Mouse (Mus musculus): ENCODE results near the gene Dock9. TPM values are rescaled to one million over a fixed set of nuclear protein-coding genes. Genes with fewer than 3 reads are reported as not detected.

Dock9 gene
- 13.7 TPM for polyA plus RNA-seq (2021)

- H3K27me3 ChIP-seq = no peaks in the 10 kb centered on the region
- in situ Hi-C loops (cut with MboI; ENCODE audit: low pct_unique_long_range_greater_than_20kb) = no loop called here
- DNase-seq (ENCODE audit: low read depth, low spot score) (peak; percentile 34), ATAC-seq (peak; percentile 83)
- no peak for TF ChIP-seq CTCF (IDR thresholded peaks at IDR 0.05)
- POLR2A ChIA-PET = no interaction called here
- CTCF ChIA-PET = interaction anchor here (1.3 to 1.7 kb wide), 2 partner anchors 11 to 26 kb away, joined by 4 to 7 read pairs; no protein-coding TSS in a partner anchor
Observed at GRCm38 (mm10) chr14:121797457-121798410, at the start of gene Dock9. TSS of gene Dock9 (minus strand) at chr14:121797837.

DNA sequence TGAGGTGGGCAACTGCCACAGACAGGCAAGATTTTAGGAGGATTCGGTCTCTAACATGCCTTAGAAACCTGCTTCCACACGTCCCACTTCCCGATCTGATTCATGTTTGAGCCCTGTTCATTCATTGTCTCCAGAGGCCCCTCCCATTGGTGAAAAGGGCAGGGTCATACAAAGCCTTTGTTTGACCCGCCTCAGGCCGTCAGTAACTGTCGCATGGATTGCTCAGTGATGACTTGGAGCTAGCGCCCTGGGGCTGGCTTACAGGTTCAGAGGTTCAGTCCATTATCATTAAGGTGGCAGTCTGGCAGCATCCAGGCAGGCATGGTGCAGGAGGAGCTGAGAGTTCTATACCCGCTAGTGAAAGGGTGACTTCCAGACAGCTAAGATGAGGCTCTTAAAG is 46.8 kb upstream of the Dock9 start:
- no peak for TF ChIP-seq CTCF (IDR thresholded peaks at IDR 0.05)
- in situ Hi-C loops (cut with MboI; ENCODE audit: low pct_unique_long_range_greater_than_20kb) = no loop called here
- peaks cover 4% of the 10 kb centered on the region for H3K27me3 ChIP-seq
- CTCF ChIA-PET = no interaction called here
- POLR2A ChIA-PET = no interaction called here
- DNase-seq (ENCODE audit: low read depth, low spot score) = no peak
- ATAC-seq = no peak

DNA sequence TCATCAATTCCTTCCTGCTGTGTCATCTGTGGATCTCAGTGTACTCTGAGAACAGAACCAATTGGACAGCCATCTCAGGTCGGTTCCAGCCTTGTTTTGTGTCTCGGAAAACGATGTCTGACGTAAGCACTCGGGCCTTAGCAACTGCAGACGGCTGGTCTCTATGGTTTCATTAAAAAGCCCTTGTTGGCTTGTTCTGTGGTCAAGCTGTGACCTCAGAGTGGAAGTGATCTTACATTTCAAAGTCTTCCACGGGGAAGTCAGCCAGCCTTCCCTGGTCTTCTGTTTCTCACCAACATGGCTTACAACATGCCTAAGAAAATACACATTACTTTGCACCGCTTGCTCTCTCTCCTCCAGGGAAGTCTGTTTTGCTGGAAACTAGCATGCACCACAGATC is 42.6 kb upstream of the Dock9 start:
- ATAC-seq = no peak
- ChIA-PET CTCF (no interaction called here), POLR2A (no interaction called here)
- no peak for DNase-seq (ENCODE audit: low read depth, low spot score)
- TF ChIP-seq CTCF (IDR thresholded peaks at IDR 0.05) = no peak
- no peaks in the 10 kb centered on the region for H3K27me3 ChIP-seq
- in situ Hi-C loops (cut with MboI; ENCODE audit: low pct_unique_long_range_greater_than_20kb) = no loop called here

- POLR2A ChIA-PET = no interaction called here
- in situ Hi-C loops (cut with MboI; ENCODE audit: low pct_unique_long_range_greater_than_20kb) = no loop called here
- no peak for TF ChIP-seq CTCF (IDR thresholded peaks at IDR 0.05)
- DNase-seq (ENCODE audit: low read depth, low spot score) = no peak
- ATAC-seq = no peak
- no peaks in the 10 kb centered on the region for H3K27me3 ChIP-seq
- CTCF ChIA-PET = interaction anchor here (0.8 kb wide), 1 partner anchor 21 kb away, joined by 3 read pairs; no protein-coding TSS in a partner anchor
Observed at GRCm38 (mm10) chr14:121838161-121838560, 40.5 kb upstream of the Dock9 start.

GRCm38 (mm10) chr14:121833001-121833520 is 35.4 kb upstream of the Dock9 start:
- DNase-seq (ENCODE audit: low read depth, low spot score) (no peak), ATAC-seq (no peak)
- POLR2A ChIA-PET = no interaction called here
- CTCF ChIA-PET = no interaction called here
- no peaks in the 10 kb centered on the region for H3K27me3 ChIP-seq
- no peak for TF ChIP-seq CTCF (IDR thresholded peaks at IDR 0.05)
- in situ Hi-C loops (cut with MboI; ENCODE audit: low pct_unique_long_range_greater_than_20kb) = no loop called here

GRCm38 (mm10) chr14:121829816-121830442 is 32.3 kb upstream of the Dock9 start:
- in situ Hi-C loops (cut with MboI; ENCODE audit: low pct_unique_long_range_greater_than_20kb) = no loop called here
- ChIA-PET CTCF (interaction anchor here (1.1 kb wide), 1 partner anchor 36 kb away, joined by 3 read pairs; no protein-coding TSS in a partner anchor), POLR2A (no interaction called here)
- TF ChIP-seq CTCF (IDR thresholded peaks at IDR 0.05) = no peak
- no peaks in the 10 kb centered on the region for H3K27me3 ChIP-seq
- DNase-seq (ENCODE audit: low read depth, low spot score) (no peak), ATAC-seq (no peak)

DNA sequence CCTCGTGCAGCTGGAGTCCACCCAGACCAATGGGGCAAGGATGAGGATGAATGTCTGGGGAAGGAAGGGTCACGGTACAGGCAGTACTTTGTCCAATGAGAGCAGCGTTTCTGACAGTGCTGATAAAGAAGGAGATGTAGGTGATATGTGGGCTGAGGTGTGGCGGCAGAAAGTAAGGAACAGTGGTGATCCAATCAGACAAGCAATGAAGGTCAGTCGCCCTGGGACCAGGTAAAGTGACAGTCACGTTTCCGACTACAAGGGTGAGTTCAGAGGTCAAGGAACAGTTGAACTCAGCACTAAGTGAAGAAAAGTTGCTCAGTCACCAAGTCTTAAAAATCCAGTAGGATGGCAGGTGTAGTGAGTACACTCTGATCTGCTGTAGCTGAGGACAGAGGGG is 29.5 kb upstream of the Dock9 start:
- DNase-seq (ENCODE audit: low read depth, low spot score) (no peak), ATAC-seq (no peak)
- CTCF ChIA-PET = no interaction called here
- POLR2A ChIA-PET = no interaction called here
- no peak for TF ChIP-seq CTCF (IDR thresholded peaks at IDR 0.05)
- no peaks in the 10 kb centered on the region for H3K27me3 ChIP-seq
- in situ Hi-C loops (cut with MboI; ENCODE audit: low pct_unique_long_range_greater_than_20kb) = no loop called here

- in situ Hi-C loops (cut with MboI; ENCODE audit: low pct_unique_long_range_greater_than_20kb) = no loop called here
- DNase-seq (ENCODE audit: low read depth, low spot score) (no peak), ATAC-seq (no peak)
- no peak for TF ChIP-seq CTCF (IDR thresholded peaks at IDR 0.05)
- no peaks in the 10 kb centered on the region for H3K27me3 ChIP-seq
- ChIA-PET POLR2A (interaction anchor here (0.7 kb wide), 1 partner anchor 575 kb away, joined by 7 read pairs; no protein-coding TSS in a partner anchor), CTCF (interaction anchor here (1.2 kb wide), 1 partner anchor 16 kb away, joined by 3 read pairs; no protein-coding TSS in a partner anchor)
Observed at GRCm38 (mm10) chr14:121825521-121826445, 28.1 kb upstream of the Dock9 start.

DNA sequence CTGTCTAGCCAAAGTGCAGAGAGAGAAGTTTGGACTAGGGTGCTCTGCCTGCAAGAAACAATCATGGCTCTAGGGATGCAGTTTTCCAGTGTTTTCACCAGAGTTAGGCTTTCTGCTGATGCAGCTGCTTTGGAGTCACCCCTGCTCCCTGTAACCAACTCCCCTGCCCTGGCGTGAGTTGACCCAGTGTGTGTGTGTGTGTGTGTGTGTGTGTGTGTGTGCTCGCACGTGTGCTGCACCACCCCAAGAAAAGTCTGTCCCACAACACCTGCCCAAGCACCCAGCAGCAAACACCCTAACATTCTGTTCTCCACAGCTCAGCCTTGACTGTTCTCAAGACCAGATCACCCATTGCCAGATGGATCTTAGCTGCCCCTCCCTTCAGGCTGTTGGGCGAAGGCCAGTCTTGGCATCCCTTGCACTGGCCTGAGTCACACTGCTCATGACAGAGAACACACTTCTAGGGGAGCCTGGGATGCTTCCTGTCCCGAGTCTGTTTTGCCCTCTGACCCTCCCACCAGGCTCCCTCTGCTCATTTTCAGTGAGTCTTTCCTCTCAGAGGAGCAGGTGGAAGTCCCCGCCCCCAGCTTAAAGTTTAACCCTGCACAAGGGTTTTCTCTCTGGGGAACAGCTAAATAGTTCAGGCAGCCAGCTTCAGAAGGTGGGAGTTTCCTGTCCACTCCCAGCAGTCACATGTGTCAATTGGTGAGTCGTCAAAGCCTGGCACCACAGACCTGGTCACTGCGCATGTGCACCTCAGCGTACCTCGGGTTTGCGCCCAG is 26.9 kb upstream of the Dock9 start:
- ChIA-PET CTCF (interaction anchor here (1.0 to 1.8 kb wide), 4 partner anchors 14 to 26 kb away, joined by 3 to 7 read pairs (median 4); partner anchors contain the start of gene Dock9), POLR2A (no interaction called here)
- ATAC-seq (peak; percentile 96), DNase-seq (ENCODE audit: low read depth, low spot score) (peak; percentile 92)
- in situ Hi-C loops (cut with MboI; ENCODE audit: low pct_unique_long_range_greater_than_20kb) = no loop called here
- no peaks in the 10 kb centered on the region for H3K27me3 ChIP-seq
- no peak for TF ChIP-seq CTCF (IDR thresholded peaks at IDR 0.05)
